Mouse (Mus musculus): Measurements from ENCODE around the gene Fam227a. TPM values are rescaled to one million over a fixed set of nuclear protein-coding genes. Genes with fewer than 3 reads are reported as not detected.

Fam227a gene
- total and polyA plus RNA-seq, 3 experiments = 0.35 to 0.60 TPM; not detected in 1

GRCm38 (mm10) chr15:79690426-79691022 is 31.8 kb upstream of the Fam227a start, which contains the start of gene Gtpbp1:
Gene Gtpbp1, plus strand, starts transcription at chr15:79690845.
- Histone ChIP-seq H3K4me3 (ENCODE audit: control insufficient read depth in 1 of 2, insufficient read depth in 1 of 2, low read depth in 2 of 2, low read length in 2 of 2) (peak within 1 kb of the TSS; percentile 82 to 87), H3K36me3 (ENCODE audit: control insufficient read depth in 1 of 2, insufficient read depth in 2 of 2, low read length in 2 of 2) (peaks cover 0 to 42% of the 10 kb centered on the region in 2 experiments; a peak in 2 of 4 replicates), H3K27ac (ENCODE audit: control insufficient read depth, low read depth, low read length) (peak within 1 kb of the TSS; percentile 73), H3K4me1 (ENCODE audit: control insufficient read depth in 1 of 2, insufficient read depth in 2 of 2, low read length in 2 of 2) (peaks cover 8 to 34% of the 10 kb centered on the region in 2 experiments), H3K79me2 (ENCODE audit: control insufficient read depth, insufficient read depth, low read length, poor library complexity) (peaks cover 61% of the 10 kb centered on the region), H3K9ac (ENCODE audit: control insufficient read depth, low read depth, low read length, poor library complexity, severe bottlenecking) (peak within 1 kb of the TSS; percentile 96), H3K9me3 (replicated peaks; ENCODE audit: insufficient read depth, low read length) (no peaks in the 10 kb centered on the region), H3K27me3 (ENCODE audit: control insufficient read depth in 1 of 2, insufficient read depth in 2 of 2, low read length in 2 of 2) (no peaks in the 10 kb centered on the region)
- peak; percentile 100 for DNase-seq (ENCODE audit: low read depth, low spot score)
- TF ChIP-seq POLR2AphosphoS5 (IDR thresholded peaks at IDR 0.05; ENCODE audit: borderline replicate concordance, low read depth, low read length) (no peak), TCF12 (IDR thresholded peaks at IDR 0.05; ENCODE audit: low read depth, low read length) (peak; percentile 33; the same call in 1 of the 2 replicates), POLR2A (IDR thresholded peaks at IDR 0.05; ENCODE audit: control insufficient read depth in 1 of 2, insufficient read depth in 1 of 2, low read depth in 1 of 2, low read length in 2 of 2, poor library complexity in 1 of 2) (peak; percentile 69 to 78; a peak in 3 of 4 replicates), MAZ (IDR thresholded peaks at IDR 0.05; ENCODE audit: low read depth, low read length) (peak; percentile 52; the same call in 1 of the 2 replicates), USF2 (IDR thresholded peaks at IDR 0.05; ENCODE audit: borderline replicate concordance in 1 of 2, insufficient read depth in 1 of 2, low read depth in 1 of 2, low read length in 2 of 2) (no peak), MAX (IDR thresholded peaks at IDR 0.05; ENCODE audit: low read length) (peak; percentile 86), CHD2 (IDR thresholded peaks at IDR 0.05; ENCODE audit: low read length) (peak; percentile 85), SIN3A (IDR thresholded peaks at IDR 0.05; ENCODE audit: low read length) (peak; percentile 56; the same call in 1 of the 2 replicates), NELFE (IDR thresholded peaks at IDR 0.05; ENCODE audit: low read depth, low read length) (peak; percentile 60), MYB (IDR thresholded peaks at IDR 0.05; ENCODE audit: low read depth, low read length) (no peak), MYC (IDR thresholded peaks at IDR 0.05; ENCODE audit: low read depth, low read length) (peak; percentile 60; the same call in 1 of the 2 replicates), HCFC1 (IDR thresholded peaks at IDR 0.05; ENCODE audit: low read depth, low read length) (peak; percentile 66; the same call in 1 of the 2 replicates), GABPA (IDR thresholded peaks at IDR 0.05; ENCODE audit: low read depth, low read length) (no peak), BHLHE40 (IDR thresholded peaks at IDR 0.05; ENCODE audit: borderline replicate concordance, low read depth, low read length) (0 out of 2 replicates have a peak, but pooled peaks have one; percentile 35), E2F4 (IDR thresholded peaks at IDR 0.05; ENCODE audit: borderline replicate concordance, low read depth, low read length) (peak; percentile 90; the same call in 1 of the 2 replicates)

DNA sequence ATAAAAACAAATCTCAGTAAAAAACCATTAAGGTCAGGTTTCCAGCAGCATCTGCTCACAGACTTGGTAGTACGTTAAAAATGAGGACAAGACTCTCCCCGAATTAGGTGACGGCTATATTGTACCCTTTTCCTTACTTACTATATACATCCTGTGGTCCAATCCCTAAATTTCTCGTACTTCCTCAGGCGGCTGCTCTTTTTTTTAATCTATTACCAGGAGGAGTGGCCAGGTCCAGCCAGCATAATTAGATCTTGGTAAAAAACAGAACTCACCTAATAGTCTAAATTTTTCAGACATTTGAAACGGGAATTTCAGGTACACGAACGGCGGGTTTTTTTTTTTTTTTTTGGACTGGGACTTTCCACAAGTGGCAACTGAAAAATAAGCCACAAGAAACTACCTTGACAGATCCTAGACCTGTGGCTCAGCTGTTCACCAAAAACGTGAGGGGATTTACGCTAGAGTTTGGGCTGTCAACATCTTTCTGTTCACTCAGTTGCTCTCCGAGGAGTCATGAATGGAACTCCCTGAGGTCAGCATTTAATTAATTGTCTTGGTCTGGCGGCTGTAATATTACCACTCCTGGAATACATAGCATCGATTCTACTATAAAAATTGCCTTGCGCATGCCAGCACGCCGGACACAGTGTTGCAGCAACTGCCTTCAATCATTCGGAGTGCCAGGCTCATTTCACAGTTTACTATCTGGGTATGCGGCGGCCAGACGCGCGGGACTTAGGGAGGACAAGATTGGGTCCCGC is 31.1 kb upstream of the Fam227a start:
- Histone ChIP-seq H3K9me3 (replicated peaks; ENCODE audit: insufficient read depth, low read length) (no peaks in the 10 kb centered on the region), H3K27ac (ENCODE audit: control insufficient read depth, low read depth, low read length) (peak overlapping the region; percentile 73), H3K4me1 (ENCODE audit: control insufficient read depth in 1 of 2, insufficient read depth in 2 of 2, low read length in 2 of 2) (peaks cover 6 to 31% of the 10 kb centered on the region in 2 experiments), H3K27me3 (ENCODE audit: control insufficient read depth in 1 of 2, insufficient read depth in 2 of 2, low read length in 2 of 2) (no peaks in the 10 kb centered on the region), H3K4me3 (ENCODE audit: control insufficient read depth in 1 of 2, insufficient read depth in 1 of 2, low read depth in 2 of 2, low read length in 2 of 2) (peak overlapping the region; percentile 50 to 69), H3K9ac (ENCODE audit: control insufficient read depth, low read depth, low read length, poor library complexity, severe bottlenecking) (peak overlapping the region; percentile 62), H3K79me2 (ENCODE audit: control insufficient read depth, insufficient read depth, low read length, poor library complexity) (peaks cover 65% of the 10 kb centered on the region), H3K36me3 (ENCODE audit: control insufficient read depth in 1 of 2, insufficient read depth in 2 of 2, low read length in 2 of 2) (peaks cover 0 to 39% of the 10 kb centered on the region in 2 experiments; a peak in 2 of 4 replicates)
- DNase-seq (ENCODE audit: low read depth, low spot score) = peak; percentile 58
- TF ChIP-seq JUND (IDR thresholded peaks at IDR 0.05; ENCODE audit: low read depth, low read length) (no peak), MEF2A (IDR thresholded peaks at IDR 0.05; ENCODE audit: extremely low read depth, insufficient replicate concordance, low read depth, low read length, poor library complexity, severe bottlenecking) (no peak), RAD21 (IDR thresholded peaks at IDR 0.05; ENCODE audit: low read depth, low read length) (no peak), ZC3H11A (IDR thresholded peaks at IDR 0.05; ENCODE audit: low read depth, low read length) (no peak), CTCF (IDR thresholded peaks at IDR 0.05 in 2 of 3, conservative IDR thresholded peaks at IDR 0.05 in 1 of 3; ENCODE audit: control insufficient read depth in 1 of 3, insufficient read depth in 1 of 3, low read depth in 2 of 3, low read length in 3 of 3, poor library complexity in 1 of 3, severe bottlenecking in 1 of 3) (no peak), USF2 (IDR thresholded peaks at IDR 0.05; ENCODE audit: borderline replicate concordance in 1 of 2, insufficient read depth in 1 of 2, low read depth in 1 of 2, low read length in 2 of 2) (no peak), EP300 (IDR thresholded peaks at IDR 0.05; ENCODE audit: low read depth in 1 of 2, low read length in 2 of 2) (no peak), NRF1 (IDR thresholded peaks at IDR 0.05; ENCODE audit: insufficient read depth, low read depth, low read length, poor library complexity, severe bottlenecking) (peak; percentile 51; the same call in 1 of the 2 replicates), MXI1 (IDR thresholded peaks at IDR 0.05; ENCODE audit: low read depth, low read length) (peak; percentile 86), SMC3 (IDR thresholded peaks at IDR 0.05; ENCODE audit: low read depth, low read length) (no peak), NELFE (IDR thresholded peaks at IDR 0.05; ENCODE audit: low read depth, low read length) (no peak), TCF12 (IDR thresholded peaks at IDR 0.05; ENCODE audit: low read depth, low read length) (no peak), KAT2A (conservative IDR thresholded peaks at IDR 0.05; ENCODE audit: low read depth, low read length) (no peak), ZMIZ1 (IDR thresholded peaks at IDR 0.05; ENCODE audit: low read depth, low read length) (no peak), UBTF (IDR thresholded peaks at IDR 0.05; ENCODE audit: borderline replicate concordance, insufficient read depth, low read depth, low read length) (no peak)

All from MEL (cell line).